Mouse (Mus musculus) spleen, adult 2 months (tissue): Measurements from ENCODE around the gene Ube2ql1. TPM values are rescaled to one million over a fixed set of nuclear protein-coding genes. Genes with fewer than 3 reads are reported as not detected.

Source experiments
- DNase-seq, 2 experiments: peaks; one replicate each; pipeline versions ENCODE4 v3.0.0 to v3.0.0-alpha.2; 2012 to 2021; ENCODE audit warnings: low spot score in 2 of 2, low read depth in 1 of 2
- H3K27ac ChIP-seq: fragments of 200-500 bp; 2 replicates; pipeline ENCODE4 v1.5.1; 2012; ENCODE audit warnings: low read length, inconsistent platforms; ENCODE audit not compliant: insufficient read depth
- H3K27me3 ChIP-seq: fragments of 200-500 bp; 2 replicates; pipeline ENCODE4 v1.6.1; 2012; ENCODE audit warnings: mild to moderate bottlenecking, moderate library complexity, low read length, inconsistent platforms; ENCODE audit not compliant: control insufficient read depth, insufficient read depth
- H3K36me3 ChIP-seq: fragments of 200-500 bp; 2 replicates; pipeline ENCODE4 v1.6.1; 2012; ENCODE audit warnings: mild to moderate bottlenecking, low read length, inconsistent platforms; ENCODE audit not compliant: control insufficient read depth, insufficient read depth
- H3K4me1 ChIP-seq: fragments of 200-500 bp; 2 replicates; pipeline ENCODE4 v1.6.1; 2011; ENCODE audit warnings: inconsistent platforms; ENCODE audit not compliant: control insufficient read depth, insufficient read depth, insufficient read length
- H3K4me3 ChIP-seq: fragments of 200-500 bp; 2 replicates; pipeline ENCODE4 v1.5.1; 2011; ENCODE audit warnings: mild to moderate bottlenecking, inconsistent platforms; ENCODE audit not compliant: insufficient read depth, insufficient read length; ENCODE audit errors: extremely low read depth
- CTCF ChIP-seq: fragments of 200-500 bp; IDR thresholded peaks from 2 replicates; pipeline ENCODE4 v1.5.1; 2011; ENCODE audit warnings: mild to moderate bottlenecking, inconsistent platforms; ENCODE audit not compliant: insufficient read depth, insufficient read length, insufficient replicate concordance; ENCODE audit errors: extremely low read depth
- POLR2A ChIP-seq: fragments of 200-500 bp; IDR thresholded peaks from 2 replicates; pipeline ENCODE4 v1.6.1; 2011; ENCODE audit warnings: low read depth, low read length, inconsistent platforms
- WGBS: fragments of 180-500 bp; shearing (Covaris S2); methylation state at CpG from one replicate; pipeline ENCODE4 v1.1.7; 2018; 5-methylcytosine and 5-hydroxymethylcytosine counted together
- polyA plus RNA-seq: library from polyadenylated mRNA; depleted of rRNA; stranded (reverse); fragments of >200 nt; gene quantifications from 2 replicates; pipeline ENCODE4 v1.2.3, GENCODE M21; 2012

Gene Ube2ql1
- polyA plus RNA-seq, 1 experiment: 0.07 TPM

- TF ChIP-seq CTCF (no peak), POLR2A (no peak)
- 37% methylated on average over 7 of the region's 7 CpGs for WGBS
- no peak overlapping the region for H3K4me3 ChIP-seq
- H3K27ac ChIP-seq: no peak overlapping the region
- H3K27me3 ChIP-seq: no peaks in the 10 kb centered on the region
- no peak for DNase-seq
- no peaks in the 10 kb centered on the region for H3K4me1 ChIP-seq
- no peaks in the 10 kb centered on the region for H3K36me3 ChIP-seq
Observed at GRCm38 (mm10) chr13:69691074-69691473, 48.6 kb downstream of the Ube2ql1 start.

- Histone ChIP-seq H3K4me1 (no peaks in the 10 kb centered on the region), H3K27me3 (no peaks in the 10 kb centered on the region), H3K4me3 (no peak overlapping the region), H3K36me3 (no peaks in the 10 kb centered on the region), H3K27ac (no peak overlapping the region)
- TF ChIP-seq CTCF: no peak
- TF ChIP-seq POLR2A: no peak
- WGBS: 63% methylated on average over 1 of the region's 1 CpGs
- no peak for DNase-seq
Observed at GRCm38 (mm10) chr13:69687023-69687422, 52.7 kb downstream of the Ube2ql1 start.

GRCm38 (mm10) chr13:69685406-69685818 lies 54.3 kb downstream of the Ube2ql1 start:
- WGBS: 42% methylated on average over 5 of the region's 5 CpGs
- TF ChIP-seq POLR2A (no peak), CTCF (no peak)
- Histone ChIP-seq H3K4me1 (no peaks in the 10 kb centered on the region), H3K27ac (no peak overlapping the region), H3K27me3 (no peaks in the 10 kb centered on the region), H3K4me3 (no peak overlapping the region), H3K36me3 (no peaks in the 10 kb centered on the region)
- no peak for DNase-seq

GRCm38 (mm10) chr13:69673921-69674618 lies 65.6 kb downstream of the Ube2ql1 start:
- H3K27me3 ChIP-seq: no peaks in the 10 kb centered on the region
- TF ChIP-seq POLR2A (no peak), CTCF (no peak)
- H3K36me3 ChIP-seq: no peaks in the 10 kb centered on the region
- no peaks in the 10 kb centered on the region for H3K4me1 ChIP-seq
- no peak for DNase-seq
- WGBS: 59% methylated on average over 10 of the region's 10 CpGs
- H3K27ac ChIP-seq: no peak overlapping the region
- H3K4me3 ChIP-seq: no peak overlapping the region

GRCm38 (mm10) chr13:69673197-69673920 lies 66.3 kb downstream of the Ube2ql1 start:
- Histone ChIP-seq H3K4me3 (no peak overlapping the region), H3K36me3 (no peaks in the 10 kb centered on the region), H3K27ac (no peak overlapping the region), H3K4me1 (no peaks in the 10 kb centered on the region), H3K27me3 (no peaks in the 10 kb centered on the region)
- no peak for TF ChIP-seq CTCF
- TF ChIP-seq POLR2A: no peak
- no peak for DNase-seq
- WGBS: 83% methylated on average over 5 of the region's 5 CpGs

GRCm38 (mm10) chr13:69672565-69672964 lies 67.1 kb downstream of the Ube2ql1 start:
- no peak for TF ChIP-seq CTCF
- no peak for TF ChIP-seq POLR2A
- H3K27me3 ChIP-seq: no peaks in the 10 kb centered on the region
- H3K4me1 ChIP-seq: no peaks in the 10 kb centered on the region
- 92% methylated on average over 10 of the region's 10 CpGs for WGBS
- no peak overlapping the region for H3K27ac ChIP-seq
- DNase-seq: no peak
- no peak overlapping the region for H3K4me3 ChIP-seq
- no peaks in the 10 kb centered on the region for H3K36me3 ChIP-seq

- no peaks in the 10 kb centered on the region for H3K36me3 ChIP-seq
- WGBS: 86% methylated on average over 5 of the region's 5 CpGs
- no peak for TF ChIP-seq POLR2A
- no peak for TF ChIP-seq CTCF
Observed at GRCm38 (mm10) chr13:69672121-69672520, 67.6 kb downstream of the Ube2ql1 start.

More at GRCm38 (mm10) chr13:69672121-69672520, 67.6 kb downstream of the Ube2ql1 start:
- Histone ChIP-seq H3K4me1 (no peaks in the 10 kb centered on the region), H3K4me3 (no peak overlapping the region), H3K27ac (no peak overlapping the region), H3K27me3 (no peaks in the 10 kb centered on the region)
- DNase-seq: no peak
